Mouse (Mus musculus) bone marrow, adult 2 months (tissue): ENCODE measurements around the gene Azin2.

ENCODE experiments used
- CTCF ChIP-seq: fragments of 200-500 bp; IDR thresholded peaks from 2 replicates; pipeline ENCODE4 v1.5.1; 2011; ENCODE audit warnings: low read length, control low read depth; ENCODE audit not compliant: control insufficient read depth, insufficient read depth
- POLR2A ChIP-seq: fragments of 200-500 bp; IDR thresholded peaks from 2 replicates; pipeline ENCODE4 v1.6.1; 2011; ENCODE audit warnings: low read depth, mild to moderate bottlenecking, control low read depth, low read length, borderline replicate concordance; ENCODE audit not compliant: control insufficient read depth

GRCm38 (mm10) chr4:128905251-128905650, 57.0 kb downstream of the Azin2 start:
- TF ChIP-seq CTCF, result no peak
- TF ChIP-seq POLR2A, result no peak
